Mouse (Mus musculus) MEL (cell line): ENCODE data around the gene Gm9945. TPM values are rescaled to one million over a fixed set of nuclear protein-coding genes. Genes with fewer than 3 reads are reported as not detected.

ENCODE experiments used
- DNase-seq: peaks from one replicate; pipeline ENCODE4 v3.0.0; 2011; ENCODE audit warnings: low read depth, low spot score
- H3K27ac ChIP-seq: 2 replicates; pipeline ENCODE4 v1.5.1; 2012; ENCODE audit warnings: low read depth, mild to moderate bottlenecking, control low read depth, low read length, moderate library complexity; ENCODE audit not compliant: control insufficient read depth
- H3K27me3 ChIP-seq, 2 experiments: fragments of 150-350 bp in 1 of 2; sonication (generic) in 1 of 2; 2 replicates each; pipeline ENCODE4 v1.6.1; 2012; ENCODE audit warnings: low read length in 2 of 2, mild to moderate bottlenecking in 2 of 2, improper control_type of control experiment in 1 of 2, moderate library complexity in 1 of 2; ENCODE audit not compliant: insufficient read depth in 2 of 2, control insufficient read depth in 1 of 2
- H3K36me3 ChIP-seq, 2 experiments: 2 replicates each; pipeline ENCODE4 v1.6.1; 2012 to 2014; ENCODE audit warnings: low read length in 2 of 2, improper control_type of control experiment in 1 of 2, inconsistent platforms in 1 of 2, mild to moderate bottlenecking in 1 of 2; ENCODE audit not compliant: insufficient read depth in 2 of 2, control insufficient read depth in 1 of 2
- H3K4me1 ChIP-seq, 2 experiments: fragments of 150-350 bp in 1 of 2; sonication (generic) in 1 of 2; 2 replicates each; pipeline ENCODE4 v1.6.1; 2012; ENCODE audit warnings: low read length in 2 of 2, improper control_type of control experiment in 1 of 2, mild to moderate bottlenecking in 1 of 2; ENCODE audit not compliant: insufficient read depth in 2 of 2, control insufficient read depth in 1 of 2
- H3K4me3 ChIP-seq, 2 experiments: fragments of 150-350 bp in 1 of 2; sonication (generic) in 1 of 2; 2 replicates each; pipeline ENCODE4 v1.5.1; 2012; ENCODE audit warnings: low read depth in 2 of 2, low read length in 2 of 2, mild to moderate bottlenecking in 2 of 2, moderate library complexity in 2 of 2, control low read depth in 1 of 2, improper control_type of control experiment in 1 of 2; ENCODE audit not compliant: control insufficient read depth in 1 of 2, insufficient read depth in 1 of 2
- H3K79me2 ChIP-seq: 2 replicates; pipeline ENCODE4 v1.6.1; 2012; ENCODE audit warnings: mild to moderate bottlenecking, low read length, moderate library complexity; ENCODE audit not compliant: control insufficient read depth, poor library complexity, insufficient read depth
- H3K9ac ChIP-seq: 2 replicates; pipeline ENCODE4 v1.6.1; 2012; ENCODE audit warnings: low read depth, mild to moderate bottlenecking, control low read depth, low read length, moderate library complexity; ENCODE audit not compliant: control insufficient read depth, poor library complexity, severe bottlenecking
- H3K9me3 ChIP-seq: fragments of 150-350 bp; sonication (generic); replicated peaks from 2 replicates; pipeline ENCODE4 v1.6.1; 2012; ENCODE audit warnings: mild to moderate bottlenecking, low read length, improper control_type of control experiment, moderate library complexity; ENCODE audit not compliant: insufficient read depth
- BHLHE40 ChIP-seq: IDR thresholded peaks from 2 replicates; pipeline ENCODE4 v1.6.1; 2012; ENCODE audit warnings: low read depth, mild to moderate bottlenecking, inconsistent platforms, low read length, improper control_type of control experiment, borderline replicate concordance
- CHD1 ChIP-seq: IDR thresholded peaks from 2 replicates; pipeline ENCODE4 v1.6.1; 2012; ENCODE audit warnings: low read depth, mild to moderate bottlenecking, inconsistent platforms, low read length, improper control_type of control experiment
- CHD2 ChIP-seq: IDR thresholded peaks from 2 replicates; pipeline ENCODE4 v1.6.1; 2011; ENCODE audit warnings: low read length, improper control_type of control experiment
- ELF1 ChIP-seq: IDR thresholded peaks from 2 replicates; pipeline ENCODE4 v1.6.1; 2014; ENCODE audit warnings: low read depth, mild to moderate bottlenecking, inconsistent platforms, low read length, improper control_type of control experiment, moderate library complexity
- EP300 ChIP-seq, 2 experiments: IDR thresholded peaks; 2 replicates each; pipeline ENCODE4 v1.6.1; 2011; ENCODE audit warnings: improper control_type of control experiment in 2 of 2, low read length in 2 of 2, low read depth in 1 of 2, mild to moderate bottlenecking in 1 of 2
- ETS1 ChIP-seq: IDR thresholded peaks from 2 replicates; pipeline ENCODE4 v1.6.1; 2012; ENCODE audit warnings: low read depth, mild to moderate bottlenecking, inconsistent platforms, low read length, improper control_type of control experiment, moderate library complexity
- GATA1 ChIP-seq: IDR thresholded peaks from 2 replicates; pipeline ENCODE4 v1.6.1; 2011; ENCODE audit warnings: low read depth, low read length, improper control_type of control experiment
- HCFC1 ChIP-seq: IDR thresholded peaks from 2 replicates; pipeline ENCODE4 v1.6.1; 2012; ENCODE audit warnings: low read depth, mild to moderate bottlenecking, inconsistent platforms, low read length, improper control_type of control experiment, moderate library complexity
- KAT2A ChIP-seq: conservative IDR thresholded peaks from 2 replicates; pipeline ENCODE4 v1.6.1; 2012; ENCODE audit warnings: low read depth, low read length, improper control_type of control experiment, inconsistent platforms
- MXI1 ChIP-seq: IDR thresholded peaks from 2 replicates; pipeline ENCODE4 v1.6.1; 2011; ENCODE audit warnings: mild to moderate bottlenecking, low read depth, low read length, improper control_type of control experiment
- MYB ChIP-seq: IDR thresholded peaks from 2 replicates; pipeline ENCODE4 v1.6.1; 2011; ENCODE audit warnings: mild to moderate bottlenecking, low read depth, low read length, improper control_type of control experiment
- NELFE ChIP-seq: IDR thresholded peaks from 2 replicates; pipeline ENCODE4 v1.6.1; 2011; ENCODE audit warnings: low read depth, low read length, improper control_type of control experiment
- NRF1 ChIP-seq: IDR thresholded peaks from 2 replicates; pipeline ENCODE4 v1.6.1; 2014; ENCODE audit warnings: low read depth, mild to moderate bottlenecking, inconsistent platforms, low read length, improper control_type of control experiment, moderate library complexity; ENCODE audit not compliant: poor library complexity, insufficient read depth, severe bottlenecking
- POLR2A ChIP-seq, 2 experiments: IDR thresholded peaks; 2 replicates each; pipeline ENCODE4 v1.6.1; 2011 to 2012; ENCODE audit warnings: low read length in 2 of 2, mild to moderate bottlenecking in 2 of 2, control low read depth in 1 of 2, improper control_type of control experiment in 1 of 2, low read depth in 1 of 2, moderate library complexity in 1 of 2; ENCODE audit not compliant: control insufficient read depth in 1 of 2, insufficient read depth in 1 of 2, poor library complexity in 1 of 2
- RCOR1 ChIP-seq: IDR thresholded peaks from 2 replicates; pipeline ENCODE4 v1.6.1; 2012; ENCODE audit warnings: low read depth, mild to moderate bottlenecking, inconsistent platforms, low read length, improper control_type of control experiment
- SIN3A ChIP-seq: IDR thresholded peaks from 2 replicates; pipeline ENCODE4 v1.6.1; 2012; ENCODE audit warnings: low read length, improper control_type of control experiment, inconsistent platforms
- TBP ChIP-seq: IDR thresholded peaks from 2 replicates; pipeline ENCODE4 v1.8.0; 2011; ENCODE audit warnings: low read depth, low read length, improper control_type of control experiment
- TCF12 ChIP-seq: IDR thresholded peaks from 2 replicates; pipeline ENCODE4 v1.6.1; 2014; ENCODE audit warnings: low read depth, mild to moderate bottlenecking, inconsistent platforms, low read length, improper control_type of control experiment, moderate library complexity
- USF1 ChIP-seq: IDR thresholded peaks from 2 replicates; pipeline ENCODE4 v1.6.1; 2014; ENCODE audit warnings: low read depth, mild to moderate bottlenecking, inconsistent platforms, low read length, improper control_type of control experiment, moderate library complexity
- ZC3H11A ChIP-seq: IDR thresholded peaks from 2 replicates; pipeline ENCODE4 v1.6.1; 2012; ENCODE audit warnings: low read depth, mild to moderate bottlenecking, inconsistent platforms, low read length, improper control_type of control experiment
- ZKSCAN1 ChIP-seq: IDR thresholded peaks from 2 replicates; pipeline ENCODE4 v1.6.1; 2012; ENCODE audit warnings: low read depth, mild to moderate bottlenecking, inconsistent platforms, low read length, improper control_type of control experiment, moderate library complexity
- ZMIZ1 ChIP-seq: IDR thresholded peaks from 2 replicates; pipeline ENCODE4 v1.6.1; 2012; ENCODE audit warnings: low read depth, mild to moderate bottlenecking, inconsistent platforms, low read length, improper control_type of control experiment, moderate library complexity
- polyA plus RNA-seq, 2 experiments: library from polyadenylated mRNA; stranded (reverse) in 1 of 2; unstranded in 1 of 2; fragments of >175 nt in 1 of 2; fragments of >200 nt in 1 of 2; gene quantifications; 2 replicates each; pipeline versions ENCODE4 v1.2.1 to v1.2.4; 2012; ENCODE audit warnings: low replicate concordance in 2 of 2, low read depth in 1 of 2; ENCODE audit not compliant: insufficient read length in 2 of 2, insufficient read depth in 1 of 2, missing spikeins in 1 of 2
- total RNA-seq: library from RNA; depleted of rRNA; stranded (reverse); fragments of 300-350 nt; gene quantifications from 2 replicates; pipeline ENCODE4 v1.2.3, GENCODE M21; 2012

The Gm9945 gene
- total and polyA plus RNA-seq, 3 experiments, result not detected

- H3K9me3 ChIP-seq, result no peaks in the 10 kb centered on the region
- peak overlapping the region; percentile 98 for H3K27ac ChIP-seq
- peak overlapping the region; percentile 42 to 55 for H3K4me3 ChIP-seq
- no peaks in the 10 kb centered on the region for H3K27me3 ChIP-seq
- peaks cover 0 to 24% of the 10 kb centered on the region in 2 experiments; a peak in 2 of 4 replicates for H3K36me3 ChIP-seq
- TF ChIP-seq USF1 (peak; percentile 90), NRF1 (no peak), EP300 (IDR thresholded peaks at IDR 0.05; ENCODE audit: low read depth in 1 of 2, low read length in 2 of 2) (peak; percentile 11 to 48; a peak in 1 of 4 replicates), TBP (0 out of 2 replicates have a peak, but pooled peaks have one; percentile 21), BHLHE40 (peak; percentile 6; the same call in 1 of the 2 replicates), CHD2 (no peak; the same call in 1 of the 2 replicates), MXI1 (peak; percentile 5; the same call in 1 of the 2 replicates), ZMIZ1 (no peak), GATA1 (peak; percentile 59), CHD1 (no peak), KAT2A (0 out of 2 replicates have a peak, but pooled peaks have one; percentile 5), RCOR1 (peak; percentile 39; the same call in 1 of the 2 replicates), POLR2A (IDR thresholded peaks at IDR 0.05; ENCODE audit: control insufficient read depth in 1 of 2, insufficient read depth in 1 of 2, low read depth in 1 of 2, low read length in 2 of 2, poor library complexity in 1 of 2) (peak in 1 of 2 experiments; percentile 57; a peak in 2 of 4 replicates), ZKSCAN1 (no peak), TCF12 (peak; percentile 45; the same call in 1 of the 2 replicates), MYB (no peak), NELFE (0 out of 2 replicates have a peak, but pooled peaks have one; percentile 27), ZC3H11A (no peak), SIN3A (peak; percentile 55; the same call in 1 of the 2 replicates), HCFC1 (peak; percentile 11; the same call in 1 of the 2 replicates), ETS1 (peak; percentile 57), ELF1 (no peak)
- peak overlapping the region; percentile 95 for H3K9ac ChIP-seq
- peaks cover 27% of the 10 kb centered on the region for H3K79me2 ChIP-seq
- peaks cover 13 to 24% of the 10 kb centered on the region in 2 experiments for H3K4me1 ChIP-seq
- DNase-seq, result peak; percentile 86
Observed at GRCm38 (mm10) chr11:53516775-53517627, 37.0 kb downstream of the Gm9945 start.
